19 mouse cellular contexts compared by ENCODE assay signal in genomic region chr1:186255476-186256080, GRCm38 (mm10).
DNase-seq lines count a peak whose midpoint lies in the region; ATAC-seq lines count a peak whose summit lies in the region.
"Had no signal": no experiment of that assay in that cellular context is flagged by ENCODE, and none has a peak within 500 bp of the region (broad histone marks: within the 10 kb centered on the region; RNA-seq: fewer than 3 reads in every experiment).

No protein-coding gene starts in this region.

- peak; percentile 40 to 53 for DNase-seq in cerebellum, postnatal 14 days
- no peak for DNase-seq in cerebellum, adult 11 months
- no peak for DNase-seq in hindbrain, embryonic 11.5 days (ENCODE audit: low spot score)
- no peak for DNase-seq in limb, embryonic 11.5 days (ENCODE audit: low spot score)
- no peak for DNase-seq in adrenal gland, postnatal 10 days
- DNase-seq: gastrocnemius, postnatal 10 days; heart, postnatal 10 days; kidney, adult 9 months; kidney, postnatal 4 days; lung, adult 2 months; right cerebral cortex, postnatal 14 days had no signal

- no peaks in the 10 kb centered on the region for H3K36me3 ChIP-seq in hindbrain, embryonic 15.5 days
- H3K36me3 ChIP-seq in hindbrain, embryonic 11.5 days (ENCODE audit: control insufficient read depth, insufficient read depth, low read length), result no peaks in the 10 kb centered on the region
- no peaks in the 10 kb centered on the region for H3K36me3 ChIP-seq in midbrain, embryonic 13.5 days
- H3K36me3 ChIP-seq in midbrain, embryonic 15.5 days (replicated peaks), result no peaks in the 10 kb centered on the region
- H3K36me3 ChIP-seq in limb, embryonic 11.5 days (ENCODE audit: control insufficient read depth, insufficient read depth, low read length), result no peaks in the 10 kb centered on the region
- H3K36me3 ChIP-seq: stomach, embryonic 15.5 days had no signal

- 0 out of 2 replicates have a peak, but pooled peaks have one; percentile 45 for ATAC-seq in hindbrain, embryonic 15.5 days (ENCODE audit: low FRiP score, low read depth)
- ATAC-seq in hindbrain, embryonic 11.5 days (ENCODE audit: low FRiP score), result no peak
- peak; percentile 60 for ATAC-seq in midbrain, embryonic 13.5 days
- ATAC-seq in midbrain, embryonic 15.5 days (replicated peaks), result no peak
- no peak for ATAC-seq in limb, embryonic 11.5 days (ENCODE audit: insufficient number of reproducible peaks, low FRiP score, low TSS enrichment, low read depth)
- ATAC-seq: activated CD4-positive, CD25-positive, alpha-beta regulatory T cell, adult 4 months; inflammation-experienced regulatory T-cells, adult 6 months had no signal

- no peaks in the 10 kb centered on the region for H3K27me3 ChIP-seq in hindbrain, embryonic 15.5 days
- no peaks in the 10 kb centered on the region for H3K27me3 ChIP-seq in hindbrain, embryonic 11.5 days (ENCODE audit: control insufficient read depth, insufficient read depth, low read length)
- H3K27me3 ChIP-seq in midbrain, embryonic 13.5 days, result peaks cover 10% of the 10 kb centered on the region; the same call in 1 of the 2 replicates
- H3K27me3 ChIP-seq in midbrain, embryonic 15.5 days (replicated peaks), result peaks cover 7% of the 10 kb centered on the region; the same call in 1 of the 2 replicates
- no peaks in the 10 kb centered on the region for H3K27me3 ChIP-seq in limb, embryonic 11.5 days (ENCODE audit: control insufficient read depth, insufficient read depth, low read length)
- H3K27me3 ChIP-seq: megakaryocyte, embryonic 14.5 days; stomach, embryonic 15.5 days had no signal

- H3K4me2 ChIP-seq in hindbrain, embryonic 15.5 days, result no peak overlapping the region
- no peak overlapping the region for H3K4me2 ChIP-seq in hindbrain, embryonic 11.5 days (replicated peaks; ENCODE audit: low read depth, low read length)
- H3K4me2 ChIP-seq in midbrain, embryonic 13.5 days (replicated peaks), result no peak overlapping the region
- H3K4me2 ChIP-seq in midbrain, embryonic 15.5 days, result no peak overlapping the region
- H3K4me2 ChIP-seq in limb, embryonic 11.5 days (ENCODE audit: low read depth, severe bottlenecking), result no peak overlapping the region
- H3K4me2 ChIP-seq: liver, embryonic 11.5 days; stomach, embryonic 15.5 days had no signal

- H3K4me3 ChIP-seq in hindbrain, embryonic 15.5 days, result no peak overlapping the region
- H3K4me3 ChIP-seq in hindbrain, embryonic 11.5 days (ENCODE audit: low read depth, low read length), result no peak overlapping the region
- no peak overlapping the region for H3K4me3 ChIP-seq in midbrain, embryonic 13.5 days (replicated peaks)
- no peak overlapping the region for H3K4me3 ChIP-seq in midbrain, embryonic 15.5 days
- no peak overlapping the region for H3K4me3 ChIP-seq in limb, embryonic 11.5 days (ENCODE audit: low read depth, low read length)
- H3K4me3 ChIP-seq: megakaryocyte, embryonic 14.5 days; stomach, embryonic 15.5 days had no signal

- no peaks in the 10 kb centered on the region for H3K9me3 ChIP-seq in hindbrain, embryonic 15.5 days
- H3K9me3 ChIP-seq in hindbrain, embryonic 11.5 days (ENCODE audit: control insufficient read depth, low read length), result no peaks in the 10 kb centered on the region
- no peaks in the 10 kb centered on the region for H3K9me3 ChIP-seq in midbrain, embryonic 13.5 days
- H3K9me3 ChIP-seq in midbrain, embryonic 15.5 days, result no peaks in the 10 kb centered on the region
- no peaks in the 10 kb centered on the region for H3K9me3 ChIP-seq in limb, embryonic 11.5 days (ENCODE audit: control insufficient read depth, low read length)
- H3K9me3 ChIP-seq: stomach, embryonic 15.5 days had no signal

- peaks cover 12% of the 10 kb centered on the region for H3K4me1 ChIP-seq in hindbrain, embryonic 15.5 days (replicated peaks)
- H3K4me1 ChIP-seq in hindbrain, embryonic 11.5 days (replicated peaks; ENCODE audit: control insufficient read depth, insufficient read depth, low read length), result no peaks in the 10 kb centered on the region
- peaks cover 12% of the 10 kb centered on the region; the same call in 1 of the 2 replicates for H3K4me1 ChIP-seq in midbrain, embryonic 13.5 days (replicated peaks)
- 0 out of 2 replicates have a peak, but pooled peaks cover 5% of the 10 kb centered on the region for H3K4me1 ChIP-seq in midbrain, embryonic 15.5 days
- H3K4me1 ChIP-seq in limb, embryonic 11.5 days (ENCODE audit: control insufficient read depth, insufficient read depth, low read length), result peaks cover 25% of the 10 kb centered on the region; the same call in 1 of the 2 replicates
- H3K4me1 ChIP-seq: megakaryocyte, embryonic 14.5 days; stomach, embryonic 15.5 days had no signal

- no peak overlapping the region for H3K9ac ChIP-seq in hindbrain, embryonic 15.5 days
- H3K9ac ChIP-seq in hindbrain, embryonic 11.5 days (ENCODE audit: low read depth, low read length), result no peak overlapping the region
- H3K9ac ChIP-seq in midbrain, embryonic 13.5 days (replicated peaks), result no peak overlapping the region
- H3K9ac ChIP-seq in midbrain, embryonic 15.5 days, result no peak overlapping the region
- no peak overlapping the region for H3K9ac ChIP-seq in limb, embryonic 11.5 days (ENCODE audit: low read length)
- H3K9ac ChIP-seq: stomach, embryonic 15.5 days had no signal

- 60% methylated on average over 8 of the region's 8 CpGs for WGBS in hindbrain, embryonic 15.5 days
- WGBS in hindbrain, embryonic 11.5 days, result 68% methylated on average over 8 of the region's 8 CpGs
- 45% methylated on average over 8 of the region's 8 CpGs for WGBS in midbrain, embryonic 13.5 days
- WGBS in midbrain, embryonic 15.5 days, result 58% methylated on average over 8 of the region's 8 CpGs
- WGBS in limb, embryonic 11.5 days, result 61% methylated on average over 8 of the region's 8 CpGs

- no peak overlapping the region for H3K27ac ChIP-seq in hindbrain, embryonic 15.5 days (replicated peaks)
- no peak overlapping the region for H3K27ac ChIP-seq in hindbrain, embryonic 11.5 days (ENCODE audit: low read depth, low read length)
- no peak overlapping the region for H3K27ac ChIP-seq in midbrain, embryonic 13.5 days
- no peak overlapping the region for H3K27ac ChIP-seq in midbrain, embryonic 15.5 days
- 0 out of 2 replicates have a peak overlapping the region, but pooled peaks have one; percentile 25 for H3K27ac ChIP-seq in limb, embryonic 11.5 days (replicated peaks; ENCODE audit: low read depth, low read length)
- H3K27ac ChIP-seq: stomach, embryonic 15.5 days had no signal

Comparison
In these comparisons a context has a peak if more than half of its experiments do, and no peak if none do; other contexts are left out.
1. DNase-seq: peak in cerebellum, postnatal 14 days (2 of 2); none in cerebellum, adult 11 months (single experiment), hindbrain, embryonic 11.5 days (single experiment), limb, embryonic 11.5 days (single experiment) and adrenal gland, postnatal 10 days (single experiment).
2. ATAC-seq: peak in hindbrain, embryonic 15.5 days (single experiment) and midbrain, embryonic 13.5 days (single experiment); none in hindbrain, embryonic 11.5 days (single experiment), midbrain, embryonic 15.5 days (single experiment) and limb, embryonic 11.5 days (single experiment).